Mouse (Mus musculus): ENCODE measurements around the gene Dicer1.

DNA sequence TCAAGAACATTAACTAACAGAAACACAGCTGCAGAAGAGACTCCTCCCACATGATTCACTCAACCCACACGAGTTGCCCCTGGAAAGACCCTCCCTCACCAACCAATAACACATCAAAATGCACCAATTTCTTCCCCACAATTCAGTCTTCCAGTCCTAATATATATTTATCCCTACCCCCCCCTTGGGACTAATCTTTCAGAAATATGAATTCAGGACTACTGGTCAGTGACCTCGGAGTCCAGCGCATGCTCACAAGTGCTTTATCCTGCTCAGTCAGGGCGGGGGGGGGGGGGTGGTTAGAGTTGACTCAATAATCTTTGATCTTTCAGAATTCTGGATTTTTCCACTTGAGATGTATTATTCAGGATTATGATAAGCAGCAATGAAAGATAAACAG, 1.9 kb upstream of the Dicer1 start:
- TF ChIP-seq POLR2A (IDR thresholded peaks at IDR 0.05; ENCODE audit: borderline replicate concordance, extremely low read depth, low read depth, low read length), result no peak
- TF ChIP-seq CTCF (IDR thresholded peaks at IDR 0.05; ENCODE audit: insufficient read depth, low read length), result no peak
